Mouse (Mus musculus) limb, embryonic 14.5 days (tissue): Measurements from ENCODE around the gene Ubxn10. TPM values are rescaled to one million over a fixed set of nuclear protein-coding genes. Genes with fewer than 3 reads are reported as not detected.

ENCODE experiments used
- ATAC-seq: fragments of 200-750 bp; cut with Nextera tagmentation; 2 replicates; pipeline ENCODE4 v1.8.0; 2017; ENCODE audit warnings: low read depth, moderate number of reproducible peaks, moderate TSS enrichment; ENCODE audit not compliant: low FRiP score
- DNase-seq: peaks from one replicate; pipeline ENCODE4 v3.0.0-alpha.2; 2015; ENCODE audit warnings: low spot score
- H3K27ac ChIP-seq: fragments of 300-500 bp; sonication (generic); replicated peaks from 2 replicates; pipeline ENCODE4 v1.5.1; 2014; ENCODE audit warnings: low read depth, mild to moderate bottlenecking, low read length, moderate library complexity, mixed read lengths
- H3K27me3 ChIP-seq: fragments of 300-500 bp; sonication (generic); 2 replicates; pipeline ENCODE4 v1.6.1; 2014; ENCODE audit warnings: low read length, mixed read lengths; ENCODE audit not compliant: control insufficient read depth, insufficient read depth
- H3K36me3 ChIP-seq: fragments of 300-500 bp; sonication (generic); 2 replicates; pipeline ENCODE4 v1.6.1; 2014; ENCODE audit warnings: mild to moderate bottlenecking, low read length, moderate library complexity, mixed read lengths; ENCODE audit not compliant: control insufficient read depth, insufficient read depth
- H3K4me1 ChIP-seq: fragments of 300-500 bp; sonication (generic); 2 replicates; pipeline ENCODE4 v1.6.1; 2014; ENCODE audit warnings: antibody characterized with exemption, low read length, mixed read lengths; ENCODE audit not compliant: control insufficient read depth, insufficient read depth
- H3K4me2 ChIP-seq: fragments of 300-500 bp; sonication (generic); replicated peaks from 2 replicates; pipeline ENCODE4 v1.6.1; 2014; ENCODE audit warnings: low read depth, mild to moderate bottlenecking, low read length, moderate library complexity; ENCODE audit not compliant: severe bottlenecking
- H3K4me3 ChIP-seq: fragments of 300-500 bp; sonication (generic); replicated peaks from 2 replicates; pipeline ENCODE4 v1.5.1; 2014; ENCODE audit warnings: low read length
- H3K9ac ChIP-seq: fragments of 300-500 bp; sonication (generic); 2 replicates; pipeline ENCODE4 v1.6.1; 2014; ENCODE audit warnings: mild to moderate bottlenecking, low read depth, low read length, moderate library complexity; ENCODE audit not compliant: severe bottlenecking
- H3K9me3 ChIP-seq: fragments of 300-500 bp; sonication (generic); 2 replicates; pipeline ENCODE4 v1.6.1; 2016; ENCODE audit warnings: low read length; ENCODE audit not compliant: control insufficient read depth
- POLR2A ChIP-seq: fragments of 200-500 bp; IDR thresholded peaks from 2 replicates; pipeline ENCODE4 v1.8.0; 2012; ENCODE audit warnings: inconsistent platforms, mild to moderate bottlenecking, moderate library complexity, borderline replicate concordance; ENCODE audit not compliant: insufficient read depth, insufficient read length; ENCODE audit errors: extremely low read depth
- WGBS: fragments of 180-500 bp; shearing (Covaris S2); extraction: QIAGEN DNeasy Blood & Tissue Kit; methylation state at CpG from one replicate; pipeline ENCODE4 v1.1.7; 2014; 5-methylcytosine and 5-hydroxymethylcytosine counted together
- polyA plus RNA-seq, 2 experiments: library from polyadenylated mRNA; depleted of rRNA in 1 of 2; stranded (reverse) in 1 of 2; unstranded in 1 of 2; fragments of >200 nt; fragmentation: Nextera tagmentation in 1 of 2; extraction: Ambion mirVana in 1 of 2; gene quantifications; 2 replicates each; pipeline versions ENCODE4 v1.2.1 to v1.2.3; 2012 to 2014

Ubxn10 gene
- polyA plus RNA-seq, 2 experiments, result 0.88 to 1.0 TPM

GRCm38 (mm10) chr4:138748369-138749072, 11.6 kb upstream of the Ubxn10 start:
- WGBS, result 52% methylated on average over 8 of the region's 8 CpGs
- no peaks in the 10 kb centered on the region for H3K9me3 ChIP-seq
- H3K4me1 ChIP-seq, result no peaks in the 10 kb centered on the region
- no peaks in the 10 kb centered on the region for H3K36me3 ChIP-seq
- no peak overlapping the region for H3K4me2 ChIP-seq
- no peak for ATAC-seq
- no peak overlapping the region for H3K9ac ChIP-seq
- TF ChIP-seq POLR2A, result no peak
- DNase-seq, result peak; percentile 54
- no peak overlapping the region for H3K27ac ChIP-seq
- H3K27me3 ChIP-seq, result no peaks in the 10 kb centered on the region
- H3K4me3 ChIP-seq, result no peak overlapping the region

DNA sequence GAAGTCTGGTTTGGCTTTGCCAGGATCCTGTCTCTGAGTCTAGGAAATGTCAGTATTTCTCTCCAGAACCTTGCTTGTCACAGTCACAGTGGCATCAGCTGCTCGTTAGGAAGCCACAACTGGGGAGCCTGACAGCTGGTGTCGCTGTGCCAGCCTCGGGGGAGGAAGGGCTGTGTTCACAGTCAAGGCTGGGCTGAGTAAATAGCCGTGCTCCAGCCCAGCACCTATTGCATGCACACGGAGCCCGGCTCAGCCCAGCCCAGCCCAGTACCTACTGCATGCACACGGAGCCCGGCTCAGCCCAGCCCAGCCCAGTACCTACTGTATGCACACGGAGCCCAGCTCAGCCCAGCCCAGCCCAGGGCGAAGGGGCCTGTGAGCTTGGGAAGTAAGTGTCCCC, 10.9 kb upstream of the Ubxn10 start:
- H3K4me1 ChIP-seq, result no peaks in the 10 kb centered on the region
- no peak overlapping the region for H3K4me3 ChIP-seq
- no peak overlapping the region for H3K27ac ChIP-seq
- no peaks in the 10 kb centered on the region for H3K9me3 ChIP-seq
- no peak overlapping the region for H3K9ac ChIP-seq
- no peak for DNase-seq
- H3K4me2 ChIP-seq, result no peak overlapping the region
- ATAC-seq, result no peak
- no peaks in the 10 kb centered on the region for H3K36me3 ChIP-seq
- whole genome bisulfite sequencing, result 61% methylated on average over 9 of the region's 10 CpGs
- no peak for TF ChIP-seq POLR2A
- no peaks in the 10 kb centered on the region for H3K27me3 ChIP-seq

DNA sequence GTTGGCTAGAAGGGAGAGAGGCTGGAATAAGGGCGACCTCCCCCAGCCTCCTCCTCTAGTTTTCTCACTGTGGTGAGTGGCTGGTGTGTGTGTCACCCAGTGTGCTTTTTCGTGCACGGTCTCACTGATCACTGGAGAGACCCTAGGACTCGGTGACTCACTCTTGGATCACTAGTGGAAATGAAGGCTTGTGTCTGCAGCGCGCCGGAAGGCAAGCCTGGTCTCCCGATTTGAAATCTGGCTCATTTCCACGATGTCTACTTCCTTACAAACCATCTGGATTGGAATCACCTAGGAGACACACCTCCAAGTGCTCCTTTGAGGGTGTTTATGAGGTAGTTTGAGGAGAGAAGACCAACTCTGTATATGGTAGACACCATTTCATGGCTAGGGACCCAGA, 9.9 kb upstream of the Ubxn10 start:
- Histone ChIP-seq H3K4me3 (no peak overlapping the region), H3K9me3 (no peaks in the 10 kb centered on the region), H3K4me2 (no peak overlapping the region), H3K4me1 (no peaks in the 10 kb centered on the region), H3K27ac (no peak overlapping the region), H3K9ac (no peak overlapping the region), H3K36me3 (no peaks in the 10 kb centered on the region), H3K27me3 (no peaks in the 10 kb centered on the region)
- ATAC-seq, result no peak
- WGBS, result 83% methylated on average over 9 of the region's 9 CpGs
- no peak for DNase-seq
- no peak for TF ChIP-seq POLR2A

GRCm38 (mm10) chr4:138745884-138746283, 8.9 kb upstream of the Ubxn10 start:
- H3K4me1 ChIP-seq, result no peaks in the 10 kb centered on the region
- no peak overlapping the region for H3K4me2 ChIP-seq
- no peak overlapping the region for H3K27ac ChIP-seq
- DNase-seq (peak; percentile 19), ATAC-seq (peak; percentile 62; the same call in 1 of the 2 replicates)
- no peaks in the 10 kb centered on the region for H3K27me3 ChIP-seq
- H3K9me3 ChIP-seq, result no peaks in the 10 kb centered on the region
- no peak overlapping the region for H3K4me3 ChIP-seq
- no peak overlapping the region for H3K9ac ChIP-seq
- TF ChIP-seq POLR2A, result no peak
- H3K36me3 ChIP-seq, result no peaks in the 10 kb centered on the region
- 51% methylated on average over 4 of the region's 4 CpGs for WGBS

- ATAC-seq, result no peak
- 16% methylated on average over 7 of the region's 7 CpGs for WGBS
- Histone ChIP-seq H3K9ac (no peak overlapping the region), H3K27ac (no peak overlapping the region), H3K9me3 (no peaks in the 10 kb centered on the region), H3K4me2 (no peak overlapping the region), H3K27me3 (no peaks in the 10 kb centered on the region), H3K4me3 (no peak overlapping the region), H3K4me1 (peaks cover 6% of the 10 kb centered on the region; the same call in 1 of the 2 replicates), H3K36me3 (no peaks in the 10 kb centered on the region)
- TF ChIP-seq POLR2A, result no peak
- DNase-seq, result no peak
Observed at GRCm38 (mm10) chr4:138739136-138739851, 2.3 kb upstream of the Ubxn10 start.
